Mouse (Mus musculus) limb, embryonic 14.5 days (tissue): ENCODE measurements around the gene Tmem129. TPM values are rescaled to one million over a fixed set of nuclear protein-coding genes. Genes with fewer than 3 reads are reported as not detected.
A peak's percentile ranks its signal among the peaks of the same experiment; 100 is the strongest.

Experiments used
- ATAC-seq: fragments of 200-750 bp; cut with Nextera tagmentation; 2 replicates; pipeline ENCODE4 v1.8.0; 2017; ENCODE audit warnings: low read depth, moderate number of reproducible peaks, moderate TSS enrichment; ENCODE audit not compliant: low FRiP score
- DNase-seq: peaks from one replicate; pipeline ENCODE4 v3.0.0-alpha.2; 2015; ENCODE audit warnings: low spot score
- H3K27ac ChIP-seq: fragments of 300-500 bp; sonication (generic); replicated peaks from 2 replicates; pipeline ENCODE4 v1.5.1; 2014; ENCODE audit warnings: low read depth, mild to moderate bottlenecking, low read length, moderate library complexity, mixed read lengths
- H3K27me3 ChIP-seq: fragments of 300-500 bp; sonication (generic); 2 replicates; pipeline ENCODE4 v1.6.1; 2014; ENCODE audit warnings: low read length, mixed read lengths; ENCODE audit not compliant: control insufficient read depth, insufficient read depth
- H3K36me3 ChIP-seq: fragments of 300-500 bp; sonication (generic); 2 replicates; pipeline ENCODE4 v1.6.1; 2014; ENCODE audit warnings: mild to moderate bottlenecking, low read length, moderate library complexity, mixed read lengths; ENCODE audit not compliant: control insufficient read depth, insufficient read depth
- H3K4me1 ChIP-seq: fragments of 300-500 bp; sonication (generic); 2 replicates; pipeline ENCODE4 v1.6.1; 2014; ENCODE audit warnings: antibody characterized with exemption, low read length, mixed read lengths; ENCODE audit not compliant: control insufficient read depth, insufficient read depth
- H3K4me2 ChIP-seq: fragments of 300-500 bp; sonication (generic); replicated peaks from 2 replicates; pipeline ENCODE4 v1.6.1; 2014; ENCODE audit warnings: low read depth, mild to moderate bottlenecking, low read length, moderate library complexity; ENCODE audit not compliant: severe bottlenecking
- H3K4me3 ChIP-seq: fragments of 300-500 bp; sonication (generic); replicated peaks from 2 replicates; pipeline ENCODE4 v1.5.1; 2014; ENCODE audit warnings: low read length
- H3K9ac ChIP-seq: fragments of 300-500 bp; sonication (generic); 2 replicates; pipeline ENCODE4 v1.6.1; 2014; ENCODE audit warnings: mild to moderate bottlenecking, low read depth, low read length, moderate library complexity; ENCODE audit not compliant: severe bottlenecking
- H3K9me3 ChIP-seq: fragments of 300-500 bp; sonication (generic); 2 replicates; pipeline ENCODE4 v1.6.1; 2016; ENCODE audit warnings: low read length; ENCODE audit not compliant: control insufficient read depth
- POLR2A ChIP-seq: fragments of 200-500 bp; IDR thresholded peaks from 2 replicates; pipeline ENCODE4 v1.8.0; 2012; ENCODE audit warnings: inconsistent platforms, mild to moderate bottlenecking, moderate library complexity, borderline replicate concordance; ENCODE audit not compliant: insufficient read depth, insufficient read length; ENCODE audit errors: extremely low read depth
- WGBS: fragments of 180-500 bp; shearing (Covaris S2); extraction: QIAGEN DNeasy Blood & Tissue Kit; methylation state at CpG from one replicate; pipeline ENCODE4 v1.1.7; 2014; 5-methylcytosine and 5-hydroxymethylcytosine counted together
- polyA plus RNA-seq, 2 experiments: library from polyadenylated mRNA; depleted of rRNA in 1 of 2; stranded (reverse) in 1 of 2; unstranded in 1 of 2; fragments of >200 nt; fragmentation: Nextera tagmentation in 1 of 2; extraction: Ambion mirVana in 1 of 2; gene quantifications; 2 replicates each; pipeline versions ENCODE4 v1.2.1 to v1.2.3; 2012 to 2014

Tmem129 gene
- polyA plus RNA-seq, 2 experiments = 44.9 to 49.9 TPM

DNA sequence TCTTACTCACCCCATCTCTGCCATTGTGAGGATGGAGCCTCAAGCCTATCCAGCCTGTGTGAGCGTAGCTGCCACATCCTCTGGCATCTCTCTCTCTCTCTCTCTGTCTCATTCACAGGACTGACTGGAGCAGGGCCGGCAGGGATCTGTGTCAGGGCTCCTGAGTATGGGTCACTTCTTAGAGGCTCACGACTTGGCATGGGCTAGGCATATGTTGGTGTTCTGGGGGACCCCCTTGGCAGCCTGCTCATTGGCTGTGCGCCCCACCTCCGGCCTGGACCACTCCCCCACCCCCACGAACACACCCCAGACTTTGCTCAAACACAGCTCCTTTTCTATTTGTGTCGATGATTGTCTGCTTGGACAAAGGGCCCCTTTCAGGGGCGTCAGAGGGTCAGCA is 45.8 kb upstream of the Tmem129 start:
- peaks cover 26% of the 10 kb centered on the region for H3K4me1 ChIP-seq
- WGBS = 65% methylated on average over 8 of the region's 8 CpGs

DNA sequence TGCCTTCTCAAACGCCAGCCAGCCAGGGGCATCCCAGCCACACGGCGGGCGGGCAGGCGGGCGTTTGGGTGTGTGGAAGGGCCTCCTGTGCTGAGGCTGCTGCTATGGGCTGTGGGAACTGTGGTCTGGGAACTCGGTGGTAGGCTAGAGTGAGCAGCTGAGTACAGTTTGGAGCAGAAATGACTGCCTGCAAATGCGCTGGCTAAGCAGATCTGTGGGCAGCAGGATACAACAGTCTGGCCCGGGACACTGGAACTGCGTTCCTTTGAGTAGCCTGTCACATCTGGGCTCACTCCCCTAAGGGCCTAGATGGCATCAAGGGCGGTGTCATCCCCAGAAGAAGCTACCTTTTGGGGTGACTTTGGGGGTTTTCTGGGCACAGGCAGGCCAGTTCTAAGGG is 43.6 kb upstream of the Tmem129 start:
- ATAC-seq (no peak), DNase-seq (no peak)
- no peak overlapping the region for H3K4me3 ChIP-seq
- no peaks in the 10 kb centered on the region for H3K36me3 ChIP-seq
- no peak for TF ChIP-seq POLR2A
- no peak overlapping the region for H3K27ac ChIP-seq
- H3K9ac ChIP-seq = no peak overlapping the region
- H3K4me1 ChIP-seq = peaks cover 46% of the 10 kb centered on the region
- WGBS = 83% methylated on average over 11 of the region's 11 CpGs
- H3K27me3 ChIP-seq = no peaks in the 10 kb centered on the region
- no peaks in the 10 kb centered on the region for H3K9me3 ChIP-seq
- no peak overlapping the region for H3K4me2 ChIP-seq

More for the DNA sequence above, 45.8 kb upstream of the Tmem129 start:
- no peak overlapping the region for H3K27ac ChIP-seq
- DNase-seq = no peak
- no peaks in the 10 kb centered on the region for H3K27me3 ChIP-seq
- no peak overlapping the region for H3K4me3 ChIP-seq
- H3K36me3 ChIP-seq = no peaks in the 10 kb centered on the region
- H3K9me3 ChIP-seq = no peaks in the 10 kb centered on the region
- no peak for TF ChIP-seq POLR2A
- no peak overlapping the region; the same call in 1 of the 2 replicates for H3K9ac ChIP-seq
- no peak overlapping the region for H3K4me2 ChIP-seq
- ATAC-seq = no peak

DNA sequence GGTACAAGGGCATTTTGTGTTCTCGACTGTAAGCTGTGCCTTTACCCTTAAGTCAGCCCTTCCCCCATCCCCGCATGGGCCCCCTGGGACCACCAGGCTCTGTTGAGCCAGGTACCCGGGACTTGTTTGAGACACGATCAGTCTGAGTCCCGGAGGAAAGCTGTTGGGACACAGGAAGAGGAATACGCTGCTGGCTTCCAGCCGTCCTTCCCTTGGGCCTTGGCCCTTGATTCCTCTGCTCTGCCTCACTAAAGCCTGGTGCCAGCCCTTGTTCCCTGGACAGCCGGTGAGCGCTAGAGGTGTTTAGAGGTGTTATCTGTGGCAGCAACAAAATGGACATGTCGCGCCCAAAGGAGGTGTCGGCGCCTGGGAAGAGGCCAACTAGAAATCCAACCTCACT is 41.8 kb upstream of the Tmem129 start:
- H3K27me3 ChIP-seq = no peaks in the 10 kb centered on the region; the same call in 1 of the 2 replicates
- TF ChIP-seq POLR2A = no peak
- 40% methylated on average over 13 of the region's 13 CpGs for WGBS
- no peak overlapping the region for H3K27ac ChIP-seq
- ATAC-seq = no peak
- H3K4me3 ChIP-seq = no peak overlapping the region
- no peaks in the 10 kb centered on the region for H3K9me3 ChIP-seq
- no peak overlapping the region for H3K4me2 ChIP-seq
- H3K9ac ChIP-seq = no peak overlapping the region
- no peaks in the 10 kb centered on the region for H3K36me3 ChIP-seq
- no peak for DNase-seq
- peaks cover 59% of the 10 kb centered on the region for H3K4me1 ChIP-seq

DNA sequence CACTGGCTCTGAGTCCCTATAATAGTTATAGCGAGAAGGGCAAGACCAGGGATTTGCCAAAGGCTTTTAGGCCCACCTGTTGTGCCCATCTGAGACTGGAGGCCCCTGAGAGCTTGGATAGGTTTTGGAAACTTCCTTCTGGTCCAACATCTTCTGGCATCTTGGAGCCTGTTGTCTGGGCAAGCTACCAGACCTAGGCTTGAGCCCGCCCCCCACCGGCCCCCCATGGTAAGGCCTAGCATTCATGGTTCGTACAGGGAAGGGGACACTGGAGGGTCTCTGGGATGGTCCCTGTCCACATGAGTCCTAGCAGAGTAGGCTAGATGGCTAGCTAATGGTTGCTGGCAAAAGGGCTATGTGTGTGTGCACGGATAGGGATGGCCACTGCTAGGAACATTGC is 40.5 kb upstream of the Tmem129 start:
- no peak for TF ChIP-seq POLR2A

DNA sequence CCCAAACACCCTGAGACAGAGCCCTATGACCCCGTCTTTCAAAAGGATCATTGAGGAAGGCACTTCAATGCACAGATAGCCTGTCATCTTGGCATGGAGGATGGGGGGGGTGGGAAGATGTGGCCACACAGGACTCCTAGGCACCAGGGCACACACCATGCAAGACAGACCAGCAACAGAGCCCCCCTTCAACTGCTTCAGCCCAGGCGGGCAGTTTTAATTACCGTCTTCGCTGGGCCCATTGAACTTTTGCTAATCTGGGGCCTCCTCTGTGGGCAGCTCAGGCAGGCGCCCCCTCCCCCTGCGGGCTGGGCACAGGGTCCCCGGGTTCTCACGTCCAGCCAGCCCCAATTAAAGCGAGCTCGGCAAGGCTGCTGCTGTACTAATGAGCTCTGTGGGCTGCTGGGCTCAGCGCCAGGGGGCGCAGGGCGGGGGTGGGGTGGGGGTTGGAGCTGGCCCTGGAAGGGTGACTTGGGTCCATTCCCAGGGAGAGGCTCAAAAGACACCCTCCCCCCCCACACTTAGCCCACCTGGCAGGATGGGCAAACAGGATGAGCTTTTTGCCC is 39.8 kb upstream of the Tmem129 start:
- 16% methylated on average over 12 of the region's 13 CpGs for WGBS
- 0 out of 2 replicates have a peak overlapping the region, but pooled peaks have one; percentile 10 for H3K4me2 ChIP-seq
- H3K9me3 ChIP-seq = no peaks in the 10 kb centered on the region
- TF ChIP-seq POLR2A = no peak
- no peak for ATAC-seq
- DNase-seq = no peak
- no peak overlapping the region; the same call in 1 of the 2 replicates for H3K27ac ChIP-seq
- H3K36me3 ChIP-seq = no peaks in the 10 kb centered on the region
- no peak overlapping the region for H3K4me3 ChIP-seq
- H3K27me3 ChIP-seq = no peaks in the 10 kb centered on the region; the same call in 1 of the 2 replicates
- H3K4me1 ChIP-seq = peaks cover 73% of the 10 kb centered on the region
- no peak overlapping the region for H3K9ac ChIP-seq

More for the DNA sequence above, 40.5 kb upstream of the Tmem129 start:
- WGBS = 76% methylated on average over 5 of the region's 5 CpGs
- no peak overlapping the region for H3K9ac ChIP-seq
- H3K36me3 ChIP-seq = no peaks in the 10 kb centered on the region
- H3K27ac ChIP-seq = no peak overlapping the region
- H3K4me1 ChIP-seq = peaks cover 67% of the 10 kb centered on the region
- no peaks in the 10 kb centered on the region for H3K9me3 ChIP-seq
- H3K4me2 ChIP-seq = no peak overlapping the region
- no peak for ATAC-seq
- no peak overlapping the region for H3K4me3 ChIP-seq
- no peaks in the 10 kb centered on the region; the same call in 1 of the 2 replicates for H3K27me3 ChIP-seq
- DNase-seq = no peak
